Mouse (Mus musculus) lung, adult 2 months (tissue): ENCODE measurements around the gene Snx13. TPM values are rescaled to one million over a fixed set of nuclear protein-coding genes. Genes with fewer than 3 reads are reported as not detected.

ENCODE experiments used
- DNase-seq: peaks from one replicate; pipeline ENCODE4 v3.0.0; 2022
- H3K4me1 ChIP-seq: fragments of 200-500 bp; 2 replicates; pipeline ENCODE4 v1.6.1; 2011; ENCODE audit warnings: low read length; ENCODE audit not compliant: control insufficient read depth, insufficient read depth
- H3K4me3 ChIP-seq: fragments of 200-500 bp; replicated peaks from 2 replicates; pipeline ENCODE3; 2011; ENCODE audit warnings: low read depth, mild to moderate bottlenecking, control low read depth, low read length; ENCODE audit errors: extremely low read depth
- CTCF ChIP-seq: fragments of 200-500 bp; IDR thresholded peaks from 2 replicates; pipeline ENCODE4 v1.5.1; 2011; ENCODE audit warnings: mild to moderate bottlenecking, low read length, control low read depth; ENCODE audit not compliant: insufficient read depth
- POLR2A ChIP-seq: fragments of 200-500 bp; IDR thresholded peaks from 2 replicates; pipeline ENCODE4 v1.6.1; 2011; ENCODE audit warnings: low read depth, mild to moderate bottlenecking, control low read depth, low read length, borderline replicate concordance; ENCODE audit errors: extremely low read depth
- WGBS: fragments of 180-500 bp; shearing (Covaris S2); methylation state at CpG from one replicate; pipeline ENCODE4 v1.1.7; 2018; 5-methylcytosine and 5-hydroxymethylcytosine counted together
- polyA plus RNA-seq: library from polyadenylated mRNA; depleted of rRNA; stranded (reverse); fragments of >200 nt; gene quantifications from 2 replicates; pipeline ENCODE4 v1.2.3, GENCODE M21; 2012; rRNA removed

The Snx13 gene
- polyA plus RNA-seq, 1 experiment = 9.4 TPM

GRCm38 (mm10) chr12:35176628-35177027 lies 129.6 kb downstream of the Snx13 start:
- Histone ChIP-seq H3K4me1 (no peaks in the 10 kb centered on the region), H3K4me3 (no peak overlapping the region)
- TF ChIP-seq CTCF (no peak), POLR2A (no peak)
- no peak for DNase-seq
- WGBS = 48% methylated on average over 3 of the region's 3 CpGs

- no peak overlapping the region for H3K4me3 ChIP-seq
- DNase-seq = peak; percentile 76
- no peaks in the 10 kb centered on the region for H3K4me1 ChIP-seq
- 6% methylated on average over 3 of the region's 3 CpGs for WGBS
- TF ChIP-seq CTCF (peak; percentile 81), POLR2A (no peak)
Observed at GRCm38 (mm10) chr12:35182675-35183074, 135.7 kb downstream of the Snx13 start.

GRCm38 (mm10) chr12:35184261-35184660 lies 137.3 kb downstream of the Snx13 start:
- no peak for DNase-seq
- Histone ChIP-seq H3K4me3 (no peak overlapping the region), H3K4me1 (no peaks in the 10 kb centered on the region)
- 71% methylated on average over 5 of the region's 5 CpGs for WGBS
- no peak for TF ChIP-seq POLR2A
- no peak for TF ChIP-seq CTCF

- Histone ChIP-seq H3K4me3 (no peak overlapping the region), H3K4me1 (no peaks in the 10 kb centered on the region)
- no peak for TF ChIP-seq POLR2A
- TF ChIP-seq CTCF = peak; percentile 15; the same call in 1 of the 2 replicates
- DNase-seq = peak; percentile 54
- WGBS = 41% methylated on average over 17 of the region's 17 CpGs
Observed at GRCm38 (mm10) chr12:35191698-35192425, 144.9 kb downstream of the Snx13 start.

- TF ChIP-seq CTCF = no peak
- no peak for DNase-seq
- Histone ChIP-seq H3K4me3 (no peak overlapping the region), H3K4me1 (no peaks in the 10 kb centered on the region)
- 11% methylated on average over 2 of the region's 2 CpGs for WGBS
Observed at GRCm38 (mm10) chr12:35192426-35192769, 145.4 kb downstream of the Snx13 start.

Other genes with a start within 250 kb of the Snx13 start
- gene Hdac9, start 130.1 kb upstream of the Snx13 start, polyA plus RNA-seq = 3.0 and 4.8 TPM in 2 replicates
- not detected in 2 replicates for gene Prps1l1, start 62.4 kb upstream of the Snx13 start, polyA plus RNA-seq